Mouse (Mus musculus): Measurements from ENCODE around the gene Fbxo4.

DNA sequence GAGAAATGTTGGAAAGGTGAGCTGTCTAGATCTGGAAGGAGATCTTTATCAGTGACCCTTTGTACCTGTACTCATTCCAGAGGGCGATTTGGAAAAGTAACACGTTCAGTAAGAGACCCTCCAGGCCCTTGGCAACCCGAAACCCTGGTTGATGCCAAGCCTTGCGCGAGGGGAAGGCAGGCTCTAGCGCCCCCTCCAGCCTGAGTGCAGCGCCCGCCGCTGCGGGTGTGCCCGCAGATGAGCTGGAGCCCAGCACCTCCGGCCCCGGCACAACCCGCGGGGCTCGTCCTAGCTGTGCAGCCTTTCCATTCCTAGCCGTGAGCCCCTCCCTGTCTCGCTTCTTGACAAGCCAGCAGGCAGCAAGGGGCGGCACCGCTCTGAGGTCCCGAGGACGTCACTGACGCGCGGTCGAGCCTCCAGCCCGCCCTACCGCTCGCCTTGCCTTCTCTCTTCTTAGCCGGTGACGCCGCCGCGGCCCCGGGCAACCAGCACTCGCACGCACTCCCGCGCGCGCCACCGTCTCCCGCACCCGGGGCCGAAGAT lies 46.9 kb upstream of the Fbxo4 start, which contains the start of gene Oxct1:
- peak; percentile 63; the same call in 1 of the 2 replicates for TF ChIP-seq CTCF (IDR thresholded peaks at IDR 0.05; ENCODE audit: borderline replicate concordance, control insufficient read depth, extremely low read depth, insufficient read depth, low read length, poor library complexity)
- peak; percentile 39; the same call in 1 of the 2 replicates for TF ChIP-seq POLR2A (IDR thresholded peaks at IDR 0.05; ENCODE audit: control insufficient read depth, extremely low read depth, insufficient read depth, low read length, poor library complexity)
